Mouse (Mus musculus): Measurements from ENCODE around the gene Dcst2. TPM values are rescaled to one million over a fixed set of nuclear protein-coding genes. Genes with fewer than 3 reads are reported as not detected.

Dcst2 gene
- total and polyA plus RNA-seq, 3 experiments = 0.06 TPM; not detected in 2

DNA sequence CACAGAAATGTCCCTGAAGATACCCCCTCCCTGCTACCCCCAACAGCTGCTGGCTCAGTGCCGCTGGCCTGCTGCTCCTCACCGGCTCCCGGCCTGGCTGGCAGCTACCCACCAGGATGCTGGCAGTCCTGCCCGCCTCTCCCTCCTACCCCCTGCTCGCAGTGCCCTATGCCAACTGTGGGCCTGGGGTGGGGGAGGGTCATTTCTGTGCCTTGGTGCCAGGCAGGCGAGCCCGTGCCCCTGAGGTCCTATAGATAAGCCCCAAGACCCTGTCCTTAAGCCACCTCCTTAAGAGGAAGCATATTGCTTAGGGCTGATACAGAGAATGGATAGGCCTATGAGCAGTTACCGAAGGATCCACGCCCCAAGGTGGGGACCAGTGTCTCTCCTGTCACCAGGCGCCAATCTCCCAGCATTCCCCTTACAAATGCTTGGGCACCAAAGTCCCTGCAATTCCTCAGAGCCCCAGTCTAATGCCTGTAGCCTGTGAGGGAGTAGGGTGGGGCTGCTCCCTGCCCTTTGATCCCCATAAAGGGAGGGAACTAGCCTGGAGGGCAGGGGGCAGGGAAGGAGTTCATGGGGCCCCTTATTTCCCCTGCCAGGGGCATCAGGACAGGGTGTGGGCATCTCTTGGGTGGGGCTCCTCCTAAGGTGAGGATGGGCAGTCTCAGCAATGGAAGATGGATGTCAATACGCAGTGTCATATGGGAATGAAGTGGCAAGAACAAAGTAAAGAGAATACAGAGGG lies 26.5 kb downstream of the Dcst2 start (continued):
- no peak for TF ChIP-seq GABPA (IDR thresholded peaks at IDR 0.05; ENCODE audit: low read depth, low read length)

DNA sequence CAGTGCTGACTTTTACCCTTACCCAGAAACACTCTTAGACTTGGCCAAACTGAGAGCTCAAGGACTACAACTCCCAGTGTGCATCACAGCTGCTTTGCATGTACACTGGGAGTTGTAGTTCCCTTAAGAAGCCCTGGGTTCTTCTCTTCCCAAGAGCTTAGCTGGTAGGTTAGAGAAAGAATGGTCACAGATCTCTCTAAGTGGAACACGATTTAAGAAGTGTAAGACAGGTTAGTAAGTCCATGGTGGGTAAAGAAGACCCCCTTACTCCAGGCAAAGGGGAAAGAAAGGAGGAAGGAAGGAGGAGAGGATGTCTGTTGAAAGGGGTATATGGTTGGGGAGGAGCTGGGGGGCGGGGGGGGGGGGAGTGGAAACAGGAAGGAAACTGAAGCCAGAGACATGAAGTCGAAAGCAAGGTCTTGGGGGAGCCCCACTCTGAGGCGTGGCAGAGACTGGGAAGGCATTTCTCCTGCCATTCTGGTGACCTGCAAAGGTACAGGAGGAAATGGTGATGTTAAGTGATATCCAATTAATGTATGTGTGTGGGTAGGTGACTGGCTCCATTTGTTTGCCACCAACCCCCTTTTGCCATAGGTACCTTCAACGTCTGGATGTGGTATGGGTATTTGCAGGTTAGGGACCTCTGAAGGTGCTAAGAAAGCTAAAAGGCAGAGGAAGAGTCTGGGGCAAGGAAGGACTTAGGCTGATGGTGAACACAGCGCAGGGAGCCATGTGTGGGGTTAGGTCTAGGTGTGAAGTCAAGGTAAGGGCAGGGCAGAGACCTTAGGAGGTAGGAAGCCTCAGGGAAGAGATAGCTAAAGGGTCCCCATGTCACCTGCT lies 27.3 kb downstream of the Dcst2 start:
- Histone ChIP-seq H3K36me3 (ENCODE audit: control insufficient read depth in 1 of 2, insufficient read depth in 2 of 2, low read length in 2 of 2) (peaks cover 0 to 30% of the 10 kb centered on the region in 2 experiments; a peak in 2 of 4 replicates), H3K4me1 (ENCODE audit: control insufficient read depth in 1 of 2, insufficient read depth in 2 of 2, low read length in 2 of 2) (peaks cover 11 to 36% of the 10 kb centered on the region in 2 experiments), H3K27ac (ENCODE audit: control insufficient read depth, low read depth, low read length) (peak overlapping the region; percentile 46)

DNA sequence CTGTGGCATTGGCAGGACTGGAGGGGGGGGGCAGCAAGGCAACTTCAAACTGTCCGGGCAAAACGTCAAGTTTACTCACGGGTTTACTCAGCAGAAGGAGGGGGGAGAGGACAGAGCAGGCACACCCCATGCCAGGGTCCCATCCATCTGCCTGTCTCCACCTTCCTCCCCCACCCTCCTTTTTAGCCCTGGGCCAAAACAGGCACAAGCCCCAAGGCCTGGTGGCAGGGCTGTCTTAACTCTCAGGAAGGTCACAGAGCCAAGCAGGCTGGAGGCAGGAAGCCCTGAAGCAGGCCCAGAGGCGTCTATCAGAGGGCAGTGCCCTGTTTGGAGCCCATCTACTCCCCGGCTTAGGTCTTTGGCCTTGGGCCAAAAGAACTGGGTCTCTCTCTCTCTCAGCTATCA lies 28.3 kb downstream of the Dcst2 start:
- no peak for DNase-seq (ENCODE audit: low read depth, low spot score)
- Histone ChIP-seq H3K4me3 (ENCODE audit: control insufficient read depth in 1 of 2, insufficient read depth in 1 of 2, low read depth in 2 of 2, low read length in 2 of 2) (no peak overlapping the region), H3K9me3 (replicated peaks; ENCODE audit: insufficient read depth, low read length) (no peaks in the 10 kb centered on the region), H3K27ac (ENCODE audit: control insufficient read depth, low read depth, low read length) (peak overlapping the region; percentile 54), H3K36me3 (ENCODE audit: control insufficient read depth in 1 of 2, insufficient read depth in 2 of 2, low read length in 2 of 2) (peaks cover 0 to 30% of the 10 kb centered on the region in 2 experiments; a peak in 2 of 4 replicates), H3K4me1 (ENCODE audit: control insufficient read depth in 1 of 2, insufficient read depth in 2 of 2, low read length in 2 of 2) (peaks cover 11 to 37% of the 10 kb centered on the region in 2 experiments), H3K79me2 (ENCODE audit: control insufficient read depth, insufficient read depth, low read length, poor library complexity) (peaks cover 16% of the 10 kb centered on the region), H3K27me3 (ENCODE audit: control insufficient read depth in 1 of 2, insufficient read depth in 2 of 2, low read length in 2 of 2) (no peaks in the 10 kb centered on the region), H3K9ac (ENCODE audit: control insufficient read depth, low read depth, low read length, poor library complexity, severe bottlenecking) (peak overlapping the region; percentile 32)
- TF ChIP-seq MAZ (IDR thresholded peaks at IDR 0.05; ENCODE audit: low read depth, low read length) (no peak; the same call in 1 of the 2 replicates), MAFK (IDR thresholded peaks at IDR 0.05; ENCODE audit: borderline replicate concordance, low read depth, low read length) (no peak), HCFC1 (IDR thresholded peaks at IDR 0.05; ENCODE audit: low read depth, low read length) (no peak), KAT2A (conservative IDR thresholded peaks at IDR 0.05; ENCODE audit: low read depth, low read length) (no peak), ELF1 (IDR thresholded peaks at IDR 0.05; ENCODE audit: low read depth, low read length) (no peak), USF2 (IDR thresholded peaks at IDR 0.05; ENCODE audit: borderline replicate concordance in 1 of 2, insufficient read depth in 1 of 2, low read depth in 1 of 2, low read length in 2 of 2) (no peak), GABPA (IDR thresholded peaks at IDR 0.05; ENCODE audit: low read depth, low read length) (no peak)

More for the DNA sequence above, 27.3 kb downstream of the Dcst2 start:
- no peak overlapping the region for H3K9ac ChIP-seq (ENCODE audit: control insufficient read depth, low read depth, low read length, poor library complexity, severe bottlenecking)
- DNase-seq (ENCODE audit: low read depth, low spot score) = peak; percentile 85
- no peaks in the 10 kb centered on the region for H3K9me3 ChIP-seq (replicated peaks; ENCODE audit: insufficient read depth, low read length)
- no peaks in the 10 kb centered on the region for H3K27me3 ChIP-seq (ENCODE audit: control insufficient read depth in 1 of 2, insufficient read depth in 2 of 2, low read length in 2 of 2)
- no peak overlapping the region for H3K4me3 ChIP-seq (ENCODE audit: control insufficient read depth in 1 of 2, insufficient read depth in 1 of 2, low read depth in 2 of 2, low read length in 2 of 2)
- peaks cover 16% of the 10 kb centered on the region for H3K79me2 ChIP-seq (ENCODE audit: control insufficient read depth, insufficient read depth, low read length, poor library complexity)
- TF ChIP-seq MYB (IDR thresholded peaks at IDR 0.05; ENCODE audit: low read depth, low read length) (no peak), ETS1 (IDR thresholded peaks at IDR 0.05; ENCODE audit: low read depth, low read length) (no peak), MAX (IDR thresholded peaks at IDR 0.05; ENCODE audit: low read length) (no peak), EP300 (IDR thresholded peaks at IDR 0.05; ENCODE audit: low read depth in 1 of 2, low read length in 2 of 2) (no peak), CHD1 (IDR thresholded peaks at IDR 0.05; ENCODE audit: low read depth, low read length) (no peak), MYC (IDR thresholded peaks at IDR 0.05; ENCODE audit: low read depth, low read length) (no peak), POLR2AphosphoS5 (IDR thresholded peaks at IDR 0.05; ENCODE audit: borderline replicate concordance, low read depth, low read length) (no peak), USF1 (IDR thresholded peaks at IDR 0.05; ENCODE audit: low read depth, low read length) (no peak), ZNF384 (IDR thresholded peaks at IDR 0.05; ENCODE audit: low read depth, low read length) (no peak), HCFC1 (IDR thresholded peaks at IDR 0.05; ENCODE audit: low read depth, low read length) (peak; percentile 100), BHLHE40 (IDR thresholded peaks at IDR 0.05; ENCODE audit: borderline replicate concordance, low read depth, low read length) (no peak), UBTF (IDR thresholded peaks at IDR 0.05; ENCODE audit: borderline replicate concordance, insufficient read depth, low read depth, low read length) (no peak), TBP (IDR thresholded peaks at IDR 0.05; ENCODE audit: low read depth, low read length) (0 out of 2 replicates have a peak, but pooled peaks have one; percentile 41), TCF12 (IDR thresholded peaks at IDR 0.05; ENCODE audit: low read depth, low read length) (no peak), SIN3A (IDR thresholded peaks at IDR 0.05; ENCODE audit: low read length) (peak; percentile 2; the same call in 1 of the 2 replicates), ZMIZ1 (IDR thresholded peaks at IDR 0.05; ENCODE audit: low read depth, low read length) (no peak), TAL1 (IDR thresholded peaks at IDR 0.05; ENCODE audit: low read length) (no peak), NRF1 (IDR thresholded peaks at IDR 0.05; ENCODE audit: insufficient read depth, low read depth, low read length, poor library complexity, severe bottlenecking) (no peak), JUND (IDR thresholded peaks at IDR 0.05; ENCODE audit: low read depth, low read length) (no peak), CHD2 (IDR thresholded peaks at IDR 0.05; ENCODE audit: low read length) (no peak), SMC3 (IDR thresholded peaks at IDR 0.05; ENCODE audit: low read depth, low read length) (no peak), E2F4 (IDR thresholded peaks at IDR 0.05; ENCODE audit: borderline replicate concordance, low read depth, low read length) (no peak), MEF2A (IDR thresholded peaks at IDR 0.05; ENCODE audit: extremely low read depth, insufficient replicate concordance, low read depth, low read length, poor library complexity, severe bottlenecking) (no peak), POLR2AphosphoS2 (IDR thresholded peaks at IDR 0.05; ENCODE audit: low read length) (no peak), KAT2A (conservative IDR thresholded peaks at IDR 0.05; ENCODE audit: low read depth, low read length) (peak; percentile 98), GABPA (IDR thresholded peaks at IDR 0.05; ENCODE audit: low read depth, low read length) (no peak), ELF1 (IDR thresholded peaks at IDR 0.05; ENCODE audit: low read depth, low read length) (0 out of 2 replicates have a peak, but pooled peaks have one; percentile 4), GATA1 (IDR thresholded peaks at IDR 0.05; ENCODE audit: low read depth, low read length) (no peak), MAFK (IDR thresholded peaks at IDR 0.05; ENCODE audit: borderline replicate concordance, low read depth, low read length) (no peak)
